Mouse (Mus musculus): ENCODE measurements at regions not wholly inside any gene's neighbourhood (a gene's known extent, or its start where the extent isn't known, plus 50 kb on each side); places are given as distances from the start of the nearest gene placed in this dataset.

DNA sequence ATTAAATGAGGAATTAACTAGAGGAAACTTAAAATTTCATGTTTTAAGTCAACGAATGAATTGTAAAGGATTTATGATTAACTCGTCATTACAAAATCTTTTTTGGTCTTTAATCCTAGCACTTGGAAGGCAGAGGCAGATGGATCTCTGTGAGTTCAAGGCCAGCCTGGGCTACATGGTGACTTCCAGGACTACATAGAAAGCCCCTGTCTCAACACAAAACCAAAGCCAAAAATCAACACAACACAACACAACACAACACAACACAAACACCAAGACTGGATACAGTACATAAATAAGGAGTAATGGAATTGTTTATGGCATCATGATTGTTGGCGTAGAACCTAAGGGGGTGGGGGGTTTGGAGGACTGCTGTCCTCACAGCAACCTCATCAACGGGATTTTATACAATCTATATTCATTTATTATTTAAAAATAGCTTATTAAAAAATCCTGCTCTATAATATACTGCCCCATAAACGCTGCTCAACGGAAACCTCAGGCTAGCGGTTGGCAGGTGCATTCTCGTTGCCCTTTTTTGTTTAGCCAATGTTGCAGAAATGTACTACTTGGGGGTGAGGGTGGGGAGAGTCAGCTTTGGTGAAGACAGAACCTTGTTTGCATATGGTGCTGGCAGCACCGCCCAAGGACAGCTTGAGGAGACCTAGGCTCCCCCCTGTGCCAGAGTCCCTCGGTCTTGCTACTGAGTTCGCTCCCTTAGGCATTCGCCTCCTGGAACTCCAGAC is 53.9 kb upstream of the Cpsf6 start:
- 82% methylated on average over 12 of the region's 12 CpGs for WGBS
- Histone ChIP-seq H3K9ac (ENCODE audit: low read depth, low read length, severe bottlenecking) (no peak overlapping the region), H3K36me3 (ENCODE audit: control insufficient read depth, insufficient read depth, low read length) (no peaks in the 10 kb centered on the region), H3K27ac (replicated peaks; ENCODE audit: low read depth, low read length) (no peak overlapping the region), H3K4me2 (replicated peaks; ENCODE audit: low read depth, low read length, severe bottlenecking) (no peak overlapping the region), H3K4me1 (ENCODE audit: control insufficient read depth, insufficient read depth, low read length) (peaks cover 18% of the 10 kb centered on the region), H3K4me3 (replicated peaks; ENCODE audit: low read length) (no peak overlapping the region), H3K27me3 (ENCODE audit: control insufficient read depth, insufficient read depth, low read length) (no peaks in the 10 kb centered on the region), H3K9me3 (ENCODE audit: control insufficient read depth, low read length) (no peaks in the 10 kb centered on the region)
- ATAC-seq (ENCODE audit: low FRiP score, low read depth) (no peak), DNase-seq (ENCODE audit: low spot score) (no peak)
- TF ChIP-seq POLR2A (IDR thresholded peaks at IDR 0.05; ENCODE audit: borderline replicate concordance, extremely low read depth, insufficient read depth, insufficient read length) = no peak

- Histone ChIP-seq H3K4me1 (ENCODE audit: control insufficient read depth, insufficient read depth, low read length) (peaks cover 18% of the 10 kb centered on the region), H3K36me3 (ENCODE audit: control insufficient read depth, insufficient read depth, low read length) (no peaks in the 10 kb centered on the region), H3K27me3 (ENCODE audit: control insufficient read depth, insufficient read depth, low read length) (no peaks in the 10 kb centered on the region), H3K4me3 (replicated peaks; ENCODE audit: low read length) (no peak overlapping the region; the same call in 1 of the 2 replicates), H3K4me2 (replicated peaks; ENCODE audit: low read depth, low read length, severe bottlenecking) (peak overlapping the region; percentile 44; the same call in 1 of the 2 replicates), H3K9me3 (ENCODE audit: control insufficient read depth, low read length) (no peaks in the 10 kb centered on the region), H3K9ac (ENCODE audit: low read depth, low read length, severe bottlenecking) (0 out of 2 replicates have a peak overlapping the region, but pooled peaks have one; percentile 9), H3K27ac (replicated peaks; ENCODE audit: low read depth, low read length) (no peak overlapping the region)
- WGBS = 91% methylated on average over 7 of the region's 7 CpGs
- TF ChIP-seq POLR2A (IDR thresholded peaks at IDR 0.05; ENCODE audit: borderline replicate concordance, extremely low read depth, insufficient read depth, insufficient read length) = no peak
- no peak for ATAC-seq (ENCODE audit: low FRiP score, low read depth)
- no peak for DNase-seq (ENCODE audit: low spot score)
These were observed 53.2 kb upstream of the Cpsf6 start for GRCm38 (mm10) chr10:117432871-117433546.

GRCm38 (mm10) chr10:117432415-117432814 is 52.6 kb upstream of the Cpsf6 start:
- ATAC-seq (ENCODE audit: low FRiP score, low read depth) (no peak), DNase-seq (ENCODE audit: low spot score) (peak; percentile 63)
- H3K4me3 ChIP-seq (replicated peaks; ENCODE audit: low read length) = peak overlapping the region; percentile 12; the same call in 1 of the 2 replicates
- no peaks in the 10 kb centered on the region for H3K27me3 ChIP-seq (ENCODE audit: control insufficient read depth, insufficient read depth, low read length)
- peaks cover 18% of the 10 kb centered on the region for H3K4me1 ChIP-seq (ENCODE audit: control insufficient read depth, insufficient read depth, low read length)
- no peak overlapping the region for H3K27ac ChIP-seq (replicated peaks; ENCODE audit: low read depth, low read length)
- TF ChIP-seq POLR2A (IDR thresholded peaks at IDR 0.05; ENCODE audit: borderline replicate concordance, extremely low read depth, insufficient read depth, insufficient read length) = no peak
- no peaks in the 10 kb centered on the region for H3K36me3 ChIP-seq (ENCODE audit: control insufficient read depth, insufficient read depth, low read length)
- H3K9ac ChIP-seq (ENCODE audit: low read depth, low read length, severe bottlenecking) = peak overlapping the region; percentile 9; the same call in 1 of the 2 replicates
- H3K4me2 ChIP-seq (replicated peaks; ENCODE audit: low read depth, low read length, severe bottlenecking) = peak overlapping the region; percentile 44
- no peaks in the 10 kb centered on the region for H3K9me3 ChIP-seq (ENCODE audit: control insufficient read depth, low read length)
- WGBS = 6% methylated on average over 21 of the region's 21 CpGs

DNA sequence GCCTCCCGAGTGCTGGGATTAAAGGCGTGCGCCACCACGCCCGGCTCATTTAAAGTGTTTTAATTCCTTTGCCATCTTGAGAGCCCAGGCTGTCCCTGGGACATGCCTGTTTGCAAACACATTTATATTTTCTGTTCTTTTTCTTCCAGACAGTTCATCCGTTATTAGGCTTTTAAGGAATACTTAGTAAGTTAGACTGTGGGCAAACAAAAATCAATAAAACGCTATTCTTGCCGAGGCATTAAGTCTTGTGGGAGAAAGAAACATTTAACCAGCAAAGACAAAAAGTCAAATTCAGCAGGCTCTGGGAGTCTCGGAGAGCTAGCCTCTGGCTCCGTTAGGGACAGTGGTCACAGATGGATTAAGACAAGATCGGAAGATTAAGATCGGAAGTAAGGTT is 52.0 kb upstream of the Cpsf6 start:
- no peaks in the 10 kb centered on the region for H3K9me3 ChIP-seq (ENCODE audit: control insufficient read depth, low read length)
- no peaks in the 10 kb centered on the region for H3K36me3 ChIP-seq (ENCODE audit: control insufficient read depth, insufficient read depth, low read length)
- ATAC-seq (ENCODE audit: low FRiP score, low read depth) (no peak), DNase-seq (ENCODE audit: low spot score) (no peak)
- H3K4me2 ChIP-seq (replicated peaks; ENCODE audit: low read depth, low read length, severe bottlenecking) = peak overlapping the region; percentile 44; the same call in 1 of the 2 replicates
- no peak overlapping the region for H3K4me3 ChIP-seq (replicated peaks; ENCODE audit: low read length)
- no peaks in the 10 kb centered on the region for H3K27me3 ChIP-seq (ENCODE audit: control insufficient read depth, insufficient read depth, low read length)
- peaks cover 18% of the 10 kb centered on the region for H3K4me1 ChIP-seq (ENCODE audit: control insufficient read depth, insufficient read depth, low read length)
- no peak for TF ChIP-seq POLR2A (IDR thresholded peaks at IDR 0.05; ENCODE audit: borderline replicate concordance, extremely low read depth, insufficient read depth, insufficient read length)
- H3K27ac ChIP-seq (replicated peaks; ENCODE audit: low read depth, low read length) = no peak overlapping the region
- H3K9ac ChIP-seq (ENCODE audit: low read depth, low read length, severe bottlenecking) = 0 out of 2 replicates have a peak overlapping the region, but pooled peaks have one; percentile 9
- 75% methylated on average over 12 of the region's 12 CpGs for WGBS

DNA sequence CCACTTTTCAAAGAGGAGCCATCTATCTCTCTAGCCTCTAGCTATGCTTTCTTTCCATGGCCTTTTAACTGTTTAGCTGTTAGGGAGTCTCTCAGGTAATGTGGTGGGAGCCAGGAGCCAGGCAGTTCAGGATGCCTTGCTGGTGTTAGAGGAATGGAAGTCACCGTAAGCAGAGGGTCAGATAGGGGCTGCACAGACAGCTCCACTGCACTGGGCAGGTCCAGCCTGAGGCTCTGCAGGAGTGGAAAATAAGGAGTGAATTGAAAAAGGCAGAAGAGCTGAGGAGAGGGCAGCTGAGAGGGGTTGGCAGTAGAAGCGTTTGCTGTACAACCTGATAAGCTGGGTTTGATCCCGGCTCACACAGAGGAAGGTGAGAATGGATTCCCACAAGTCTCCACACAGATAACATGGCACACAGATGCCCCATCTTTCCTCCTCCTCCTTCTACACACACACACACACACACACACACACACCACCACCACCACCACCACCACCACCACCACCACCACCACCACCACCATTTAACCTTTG is 51.3 kb upstream of the Cpsf6 start:
- DNase-seq (ENCODE audit: low spot score) (no peak), ATAC-seq (ENCODE audit: low FRiP score, low read depth) (no peak)
- Histone ChIP-seq H3K27ac (replicated peaks; ENCODE audit: low read depth, low read length) (no peak overlapping the region), H3K4me2 (replicated peaks; ENCODE audit: low read depth, low read length, severe bottlenecking) (no peak overlapping the region), H3K9me3 (ENCODE audit: control insufficient read depth, low read length) (no peaks in the 10 kb centered on the region), H3K27me3 (ENCODE audit: control insufficient read depth, insufficient read depth, low read length) (no peaks in the 10 kb centered on the region), H3K4me3 (replicated peaks; ENCODE audit: low read length) (no peak overlapping the region), H3K9ac (ENCODE audit: low read depth, low read length, severe bottlenecking) (no peak overlapping the region), H3K4me1 (ENCODE audit: control insufficient read depth, insufficient read depth, low read length) (peaks cover 14% of the 10 kb centered on the region), H3K36me3 (ENCODE audit: control insufficient read depth, insufficient read depth, low read length) (no peaks in the 10 kb centered on the region)
- WGBS = 95% methylated on average over 3 of the region's 3 CpGs
- TF ChIP-seq POLR2A (IDR thresholded peaks at IDR 0.05; ENCODE audit: borderline replicate concordance, extremely low read depth, insufficient read depth, insufficient read length) = no peak

Data from limb, embryonic 14.5 days (tissue).